Mouse (Mus musculus) hindbrain, embryonic 10.5 days (tissue): ENCODE results near the gene Cox8c. TPM values are rescaled to one million over a fixed set of nuclear protein-coding genes. Genes with fewer than 3 reads are reported as not detected.

Experiments used
- DNase-seq: peaks from one replicate; pipeline ENCODE4 v3.0.0-alpha.2; 2017; ENCODE audit warnings: low spot score
- H3K27ac ChIP-seq: fragments of 300-500 bp; sonication (generic); 2 replicates; pipeline ENCODE4 v1.5.1; 2016; ENCODE audit warnings: mild to moderate bottlenecking, moderate library complexity
- H3K27me3 ChIP-seq: fragments of 300-500 bp; sonication (generic); 2 replicates; pipeline ENCODE4 v1.6.1; 2016; ENCODE audit warnings: mild to moderate bottlenecking; ENCODE audit not compliant: poor library complexity, insufficient read depth, severe bottlenecking
- H3K36me3 ChIP-seq: fragments of 300-500 bp; sonication (generic); 2 replicates; pipeline ENCODE4 v1.6.1; 2016; ENCODE audit warnings: mild to moderate bottlenecking, moderate library complexity
- H3K4me1 ChIP-seq: fragments of 300-500 bp; sonication (generic); replicated peaks from 2 replicates; pipeline ENCODE4 v1.6.1; 2016; ENCODE audit warnings: mild to moderate bottlenecking
- H3K4me3 ChIP-seq: fragments of 300-500 bp; sonication (generic); 2 replicates; pipeline ENCODE4 v1.5.1; 2016; ENCODE audit warnings: mild to moderate bottlenecking, moderate library complexity
- H3K9me3 ChIP-seq: fragments of 300-500 bp; sonication (generic); 2 replicates; pipeline ENCODE4 v1.6.1; 2016; ENCODE audit warnings: mild to moderate bottlenecking, moderate library complexity
- WGBS: fragments of 180-500 bp; shearing (Covaris S2); methylation state at CpG from one replicate; pipeline ENCODE4 v1.1.7; 2016; 5-methylcytosine and 5-hydroxymethylcytosine counted together
- polyA plus RNA-seq: library from polyadenylated mRNA; unstranded; fragments of >200 nt; fragmentation: Nextera tagmentation; extraction: Ambion mirVana; gene quantifications from 2 replicates; pipeline ENCODE4 v1.2.1, GENCODE M21; 2016

Cox8c gene
- polyA plus RNA-seq, 1 experiment from 2014 or later: not detected

DNA sequence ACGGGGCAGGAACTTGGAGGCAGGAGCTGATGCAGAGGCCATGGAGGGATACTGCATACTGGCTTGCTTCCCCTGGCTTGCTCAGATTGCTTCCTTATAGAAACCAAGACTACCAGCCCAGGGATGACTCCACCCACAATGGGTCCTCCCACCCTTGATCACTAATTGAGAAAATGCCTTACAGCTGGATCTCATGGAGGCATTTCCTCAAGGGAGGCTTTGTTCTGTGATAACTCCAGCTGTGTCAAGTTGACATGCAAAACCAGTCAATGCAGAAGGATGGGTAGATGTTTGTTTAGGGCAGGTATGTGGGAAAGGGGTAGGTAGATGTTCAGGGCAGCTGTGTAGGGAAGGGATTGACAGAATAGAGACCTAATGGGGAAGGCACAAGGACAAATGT lies 31.2 kb downstream of the Cox8c start:
- H3K36me3 ChIP-seq: no peaks in the 10 kb centered on the region
- H3K27ac ChIP-seq: no peak overlapping the region
- no peaks in the 10 kb centered on the region for H3K9me3 ChIP-seq
- H3K4me3 ChIP-seq: no peak overlapping the region
- no peaks in the 10 kb centered on the region for H3K4me1 ChIP-seq
- DNase-seq: no peak
- H3K27me3 ChIP-seq: no peaks in the 10 kb centered on the region
- WGBS: 88% methylated on average over 1 of the region's 1 CpGs

DNA sequence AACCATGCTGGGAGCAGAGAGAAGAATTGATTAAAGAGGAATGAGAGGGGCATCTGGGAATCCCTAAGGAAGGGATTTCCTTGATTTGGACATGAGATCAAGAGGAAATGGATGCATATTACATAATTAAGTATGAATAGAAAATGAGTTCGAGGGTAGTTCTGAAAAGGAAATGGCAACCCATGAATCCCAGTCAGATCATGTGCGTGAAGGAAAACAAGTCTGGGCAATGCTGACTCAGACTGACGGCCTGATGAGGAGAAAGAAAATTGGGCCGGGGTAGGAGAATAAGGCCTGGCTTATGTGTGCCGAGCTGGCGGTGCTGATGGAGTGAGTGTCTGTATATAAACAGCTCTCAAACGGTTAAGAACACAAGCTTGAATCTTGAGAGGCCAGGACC lies 31.7 kb downstream of the Cox8c start:
- no peak overlapping the region for H3K4me3 ChIP-seq
- no peak for DNase-seq
- H3K9me3 ChIP-seq: no peaks in the 10 kb centered on the region
- no peak overlapping the region for H3K27ac ChIP-seq
- WGBS: 91% methylated on average over 7 of the region's 7 CpGs
- H3K36me3 ChIP-seq: no peaks in the 10 kb centered on the region
- H3K27me3 ChIP-seq: no peaks in the 10 kb centered on the region
- H3K4me1 ChIP-seq: no peaks in the 10 kb centered on the region

DNA sequence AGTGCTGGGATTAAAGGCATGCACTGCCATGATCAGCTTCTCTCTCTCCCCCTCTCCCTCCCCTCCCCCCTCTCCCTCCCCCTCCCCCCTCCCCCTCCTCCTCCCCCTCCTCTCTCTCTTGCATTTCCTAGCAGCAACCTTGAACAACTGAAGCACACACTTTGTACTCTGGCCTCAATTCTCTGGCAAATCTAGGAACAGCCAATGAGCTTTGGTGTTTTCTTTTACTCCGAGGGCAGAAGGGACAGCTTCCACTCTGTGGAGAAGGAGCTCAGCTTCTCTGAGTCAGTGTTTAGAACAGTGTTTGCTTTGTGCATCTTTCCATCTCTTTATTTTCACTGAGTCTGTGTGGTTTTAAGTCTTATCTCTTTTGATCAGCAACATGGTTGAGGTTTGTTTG lies 36.8 kb downstream of the Cox8c start:
- 52% methylated on average over 1 of the region's 1 CpGs for WGBS
- Histone ChIP-seq H3K27ac (no peak overlapping the region), H3K9me3 (0 out of 2 replicates have a peak, but pooled peaks cover under 1% of the 10 kb centered on the region), H3K4me3 (no peak overlapping the region), H3K4me1 (peaks cover 7% of the 10 kb centered on the region; the same call in 1 of the 2 replicates), H3K27me3 (no peaks in the 10 kb centered on the region), H3K36me3 (no peaks in the 10 kb centered on the region)
- DNase-seq: no peak

DNA sequence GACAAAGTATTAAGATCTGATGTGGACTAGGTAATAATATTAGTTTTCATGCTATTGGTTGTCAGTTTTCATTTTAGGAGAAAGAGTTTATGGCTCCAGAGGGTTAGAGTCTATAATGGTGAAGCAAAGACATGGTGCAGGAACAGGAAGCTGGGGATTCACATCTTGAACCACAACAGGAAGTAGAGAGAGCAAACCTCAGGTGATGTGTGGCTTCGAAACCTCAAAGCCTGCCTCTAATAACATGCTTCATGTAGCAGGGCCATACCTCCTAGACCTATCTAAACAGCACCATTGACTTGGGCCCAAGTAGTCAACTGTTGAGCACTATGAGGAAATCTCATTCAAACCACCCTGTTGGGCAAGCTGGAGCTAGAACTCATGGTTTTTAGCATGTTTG lies 46.5 kb downstream of the Cox8c start:
- no peaks in the 10 kb centered on the region for H3K36me3 ChIP-seq
- peaks cover 6% of the 10 kb centered on the region; the same call in 1 of the 2 replicates for H3K9me3 ChIP-seq
- peaks cover 13% of the 10 kb centered on the region for H3K4me1 ChIP-seq
- H3K27me3 ChIP-seq: peaks cover 23% of the 10 kb centered on the region
- 90% methylated on average over 1 of the region's 1 CpGs for WGBS
- H3K27ac ChIP-seq: no peak overlapping the region
- H3K4me3 ChIP-seq: no peak overlapping the region
- DNase-seq: no peak

DNA sequence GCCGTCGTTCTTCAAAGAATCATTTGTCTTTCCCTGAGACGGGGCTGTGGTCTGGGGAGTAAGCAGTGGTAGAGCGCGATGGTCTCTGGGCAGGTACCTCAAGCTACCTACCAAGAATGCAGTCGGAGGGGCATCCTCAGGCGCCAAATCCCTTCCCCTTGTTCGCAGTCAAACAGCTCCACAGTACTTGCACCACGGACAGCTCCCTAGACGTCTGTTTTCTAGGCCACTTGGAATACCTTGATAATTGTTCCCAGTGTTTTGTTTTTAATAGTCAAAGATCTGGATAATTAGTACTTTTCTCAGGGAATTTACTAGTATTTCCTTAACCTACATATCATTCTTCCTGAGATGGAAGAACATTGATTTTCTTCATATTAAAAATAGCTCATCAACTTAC lies 48.7 kb downstream of the Cox8c start:
- Histone ChIP-seq H3K9me3 (no peaks in the 10 kb centered on the region), H3K27ac (no peak overlapping the region), H3K36me3 (no peaks in the 10 kb centered on the region), H3K4me3 (no peak overlapping the region), H3K27me3 (peaks cover 23% of the 10 kb centered on the region), H3K4me1 (peaks cover 13% of the 10 kb centered on the region)
- DNase-seq: no peak
- WGBS: 27% methylated on average over 10 of the region's 10 CpGs

DNA sequence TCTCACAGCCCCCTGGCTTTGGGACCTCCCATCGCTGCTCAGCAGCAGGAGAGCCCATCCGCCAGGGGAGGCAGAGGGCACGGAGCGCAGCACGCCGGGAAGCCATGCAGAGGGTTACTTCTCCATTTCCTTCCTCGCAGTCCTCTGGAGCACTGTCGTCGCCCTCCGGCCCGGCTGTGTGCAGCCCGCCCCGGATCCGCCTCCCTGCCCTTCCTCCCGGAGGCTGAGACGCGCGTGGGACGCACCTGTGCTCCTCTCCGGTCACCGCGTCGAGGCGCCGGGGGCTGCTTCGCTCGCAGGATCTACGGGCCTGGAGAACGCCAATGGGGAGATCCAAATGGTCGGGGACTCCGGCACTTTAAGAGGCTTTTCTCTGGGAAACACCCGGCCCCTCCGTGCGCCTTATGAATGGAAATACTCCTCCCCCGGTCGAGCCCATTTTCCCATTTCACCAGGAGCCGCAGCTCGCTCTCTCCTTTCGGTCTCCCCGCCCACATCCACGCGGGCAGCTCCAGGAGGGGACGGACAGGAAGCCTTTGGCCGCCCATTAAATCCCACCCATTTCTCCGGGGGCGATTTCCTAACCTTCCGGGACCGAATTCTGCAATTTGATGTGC lies 49.8 kb downstream of the Cox8c start, which contains the start of gene Unc79:
Gene Unc79, plus strand, starts transcription at position 82 of the 617 bp plus-strand sequence.
- Histone ChIP-seq H3K4me1 (peaks cover 13% of the 10 kb centered on the region), H3K9me3 (no peaks in the 10 kb centered on the region), H3K36me3 (no peaks in the 10 kb centered on the region), H3K4me3 (peak within 1 kb of the TSS; percentile 69), H3K27me3 (peaks cover 23% of the 10 kb centered on the region), H3K27ac (peak within 1 kb of the TSS; percentile 88)
- under 1% methylated on average over 48 of the region's 48 CpGs for WGBS
- DNase-seq: peak; percentile 70

DNA sequence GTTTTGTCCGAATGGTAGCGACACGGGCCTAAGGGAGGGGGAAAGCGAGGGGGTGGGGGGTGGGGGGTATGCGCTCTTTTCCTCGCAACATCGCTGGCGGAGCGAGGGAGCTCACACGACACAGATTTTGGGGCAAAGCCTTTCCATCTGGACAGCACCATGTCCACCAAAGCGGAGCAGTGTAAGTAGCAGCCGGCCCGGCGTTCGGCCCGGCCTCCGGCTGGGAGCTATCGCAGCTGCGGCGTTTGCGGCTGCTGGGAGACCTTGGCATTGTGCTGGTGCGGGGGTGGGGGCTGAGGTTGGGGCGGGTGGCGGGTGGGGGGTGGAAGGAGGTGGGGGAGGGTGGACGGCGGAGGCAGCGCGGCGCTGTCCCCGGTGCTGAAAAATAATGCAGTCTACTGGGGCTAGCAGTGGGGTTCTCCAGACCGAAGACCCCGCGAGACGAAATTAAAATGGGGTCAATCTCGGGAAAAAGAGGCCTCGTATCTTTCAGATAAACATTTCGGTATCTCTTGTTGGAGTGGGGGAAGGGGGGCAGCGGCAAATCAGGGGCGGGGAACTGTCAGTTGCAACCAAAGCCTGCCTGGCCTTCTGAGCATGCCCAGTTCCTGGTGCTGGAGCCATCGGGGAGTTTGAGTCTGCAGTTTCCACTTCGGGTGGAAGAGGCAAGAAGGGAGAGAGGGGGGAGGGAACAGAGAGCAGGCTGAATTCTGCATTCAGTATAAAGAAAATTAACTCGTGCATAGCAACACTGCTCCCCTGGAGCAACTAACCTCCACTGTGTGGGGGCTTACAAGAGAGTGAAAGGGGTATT lies 50.5 kb downstream of the Cox8c start:
- Histone ChIP-seq H3K9me3 (no peaks in the 10 kb centered on the region), H3K4me1 (peaks cover 13% of the 10 kb centered on the region), H3K36me3 (no peaks in the 10 kb centered on the region), H3K27me3 (peaks cover 23% of the 10 kb centered on the region), H3K4me3 (peak overlapping the region; percentile 69), H3K27ac (peak overlapping the region; percentile 88)
- DNase-seq: no peak
- under 1% methylated on average over 42 of the region's 42 CpGs for WGBS

Other genes starting within 250 kb of the Cox8c start
- 20.5 and 29.2 TPM in 2 replicates for gene Itpk1, start 194.4 kb upstream of the Cox8c start, polyA plus RNA-seq
- 34.4 and 37.9 TPM in 2 replicates for gene Moap1, start 155.7 kb upstream of the Cox8c start, polyA plus RNA-seq
- 11.1 and 11.5 TPM in 2 replicates for gene Tmem251, start 155.6 kb upstream of the Cox8c start, polyA plus RNA-seq
- not detected in 2 replicates for gene Gm28051, start 141.6 kb upstream of the Cox8c start, polyA plus RNA-seq
- 44.7 and 49.0 TPM in 2 replicates for gene Gon7, start 141.5 kb upstream of the Cox8c start, polyA plus RNA-seq
- 52.3 and 62.8 TPM in 2 replicates for gene Ubr7, start 141.3 kb upstream of the Cox8c start, polyA plus RNA-seq
- 29.0 and 29.8 TPM in 2 replicates for gene Gm20604, start 140.6 kb upstream of the Cox8c start, polyA plus RNA-seq
- gene Btbd7, start 20.8 kb upstream of the Cox8c start, polyA plus RNA-seq: 15.9 TPM in 2 replicates
- gene Unc79, start 49.5 kb downstream of the Cox8c start, polyA plus RNA-seq: 1.0 and 1.6 TPM in 2 replicates